Mouse (Mus musculus): ENCODE measurements at regions not wholly inside any gene's neighbourhood (a gene's known extent, or its start where the extent isn't known, plus 50 kb on each side); places are given as distances from the start of the nearest gene placed in this dataset.

DNA sequence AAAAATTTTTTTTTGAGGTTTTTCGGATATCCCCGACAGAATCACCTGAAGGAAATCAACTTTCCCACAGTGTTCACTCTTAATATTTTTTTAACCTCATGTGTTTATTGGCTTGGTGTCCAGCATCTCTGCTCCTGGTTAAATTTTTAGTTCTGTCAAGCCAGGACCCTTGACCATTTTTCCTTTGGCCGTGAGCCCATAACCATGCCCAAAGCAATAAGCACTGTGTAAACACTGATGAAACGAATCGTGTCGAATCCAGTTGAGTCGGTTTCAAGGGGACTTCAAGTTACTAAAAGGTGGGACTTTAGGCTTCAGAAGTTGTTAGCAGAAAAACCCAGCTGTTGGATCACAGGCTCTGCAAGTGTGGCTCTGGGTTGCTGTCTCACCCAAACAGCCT, 117.0 kb upstream of the Spdye4c start:
- DNase-seq (ENCODE audit: low spot score): no peak

DNA sequence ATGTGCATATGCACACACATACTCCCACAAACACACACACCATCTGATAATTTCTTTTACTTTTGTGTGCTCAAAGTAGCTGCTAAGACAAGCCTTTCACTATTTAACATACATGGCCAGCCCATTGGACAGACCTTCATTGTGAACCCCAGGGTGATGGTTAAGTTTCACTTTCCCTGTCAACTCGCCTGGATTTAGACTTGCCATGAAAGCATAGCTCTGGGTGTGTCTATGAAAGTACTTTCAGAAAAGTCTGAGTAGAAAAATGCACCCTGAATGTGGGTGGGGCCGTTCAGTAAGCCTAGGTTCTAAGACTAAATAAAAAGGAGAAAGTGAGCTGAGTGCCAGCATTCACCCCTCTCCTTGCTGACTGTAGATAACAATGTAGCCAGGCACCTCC, 113.8 kb upstream of the Spdye4c start:
- DNase-seq (ENCODE audit: low spot score): no peak

DNA sequence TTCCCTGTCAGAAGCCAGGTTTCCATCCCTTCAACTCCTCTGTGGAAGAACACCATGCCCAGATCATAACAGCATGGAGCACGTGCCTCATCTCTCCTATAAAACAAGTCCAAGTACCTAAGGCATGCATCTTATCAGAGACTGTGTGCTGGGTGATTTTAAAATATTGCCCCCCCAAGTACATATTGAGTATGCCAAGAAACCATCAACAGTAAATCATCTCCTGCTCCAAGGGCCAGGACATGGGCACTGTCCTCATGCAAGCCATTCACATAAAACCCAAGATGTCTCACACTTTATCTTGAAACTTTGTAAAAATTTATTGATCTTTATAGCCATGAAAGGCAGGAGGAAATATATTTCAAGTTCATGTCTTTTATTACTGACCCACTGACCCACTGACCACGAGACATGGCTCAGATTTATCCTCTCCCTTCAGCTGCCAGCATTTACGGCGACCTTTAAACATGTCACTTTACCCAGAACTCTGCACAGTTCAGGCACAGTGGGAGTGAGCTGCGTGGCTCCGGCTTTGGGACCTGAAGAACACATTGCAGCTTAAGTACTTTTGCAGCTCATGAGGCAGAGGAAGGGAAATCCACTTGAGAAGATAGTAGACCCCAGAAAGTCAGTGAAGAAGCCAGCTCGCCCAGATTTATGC, 99.7 kb upstream of the Spdye4c start:
- no peak for DNase-seq (ENCODE audit: low spot score)

DNA sequence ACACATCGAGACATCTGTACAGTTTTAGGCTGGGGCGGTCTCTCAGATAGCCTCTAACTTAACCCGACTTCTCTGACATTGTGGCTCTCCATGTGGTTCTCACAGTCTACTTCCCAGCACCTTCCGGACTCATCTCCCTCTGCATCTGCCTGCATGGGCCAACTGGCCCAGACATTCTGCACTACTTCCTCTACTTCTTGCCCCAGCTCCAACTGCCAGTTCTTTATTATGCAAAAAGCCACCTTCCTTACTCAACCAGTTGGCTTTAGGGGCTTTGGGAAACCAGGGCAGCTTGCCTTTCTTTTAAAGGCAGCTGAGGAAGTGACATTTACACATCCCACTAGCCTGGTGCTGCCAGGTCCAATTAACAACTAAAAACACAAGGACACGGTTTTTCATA, 97.1 kb upstream of the Spdye4c start:
- no peak for DNase-seq (ENCODE audit: low spot score)

GRCm38 (mm10) chr2:128497891-128498290, 93.1 kb upstream of the Spdye4c start:
- no peak for DNase-seq (ENCODE audit: low spot score)

GRCm38 (mm10) chr2:128498611-128499010, 92.4 kb upstream of the Spdye4c start:
- DNase-seq (ENCODE audit: low spot score): no peak

GRCm38 (mm10) chr2:128499575-128500184, 91.3 kb upstream of the Spdye4c start:
- no peak for DNase-seq (ENCODE audit: low spot score)

DNA sequence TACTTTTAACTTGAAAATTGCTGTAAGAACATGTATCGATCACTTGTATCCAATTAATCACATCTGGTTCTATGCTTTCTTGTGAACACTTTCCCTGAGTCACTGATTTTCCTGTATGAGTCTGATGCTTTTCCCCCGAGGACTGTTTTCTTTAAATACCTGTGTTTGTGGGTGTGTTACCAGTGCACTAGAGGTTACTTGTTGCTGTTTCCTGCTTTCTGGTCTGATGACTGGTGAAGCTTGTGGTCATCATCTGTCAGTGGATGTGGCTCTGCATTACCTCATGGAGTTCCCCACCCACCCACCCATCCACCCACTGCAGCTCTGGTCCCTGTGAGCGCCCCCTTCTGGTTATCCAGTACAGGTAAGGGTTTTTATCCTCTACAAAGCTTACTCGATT, 88.3 kb upstream of the Spdye4c start:
- DNase-seq (ENCODE audit: low spot score): no peak

- no peak for DNase-seq (ENCODE audit: low spot score)
These were observed 87.7 kb upstream of the Spdye4c start for GRCm38 (mm10) chr2:128503136-128503935.

DNA sequence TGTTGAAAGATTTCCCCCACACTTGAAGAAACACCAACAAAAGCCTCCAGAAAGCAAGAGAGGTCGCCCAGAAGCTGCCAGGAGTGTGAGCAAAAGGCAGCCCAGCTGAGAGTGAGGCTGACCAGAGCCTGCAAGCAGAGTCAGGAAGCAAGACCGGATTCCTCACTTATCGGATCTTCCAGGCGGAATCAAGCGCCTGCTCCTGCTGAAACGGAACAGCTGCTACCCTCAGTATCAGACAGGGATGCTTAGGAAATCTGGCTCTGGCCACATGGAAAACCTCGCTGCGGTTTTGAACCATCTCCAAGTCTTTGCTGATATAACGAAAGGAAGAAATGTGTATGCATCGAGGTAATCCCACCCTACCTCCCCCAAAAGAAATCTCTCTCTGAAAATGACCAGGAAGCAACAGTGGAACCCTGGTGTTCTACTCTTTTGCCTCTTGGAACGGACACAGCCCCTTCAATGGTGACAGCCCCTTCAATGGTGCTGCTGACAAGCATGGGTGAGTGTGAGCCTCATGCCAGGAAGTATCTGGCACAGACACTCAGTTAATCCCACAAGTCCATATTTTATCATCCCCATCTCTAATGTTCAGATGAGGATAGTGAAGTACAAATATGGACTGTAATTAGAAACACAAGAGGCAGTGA, 83.3 kb upstream of the Spdye4c start:
- DNase-seq (ENCODE audit: low spot score): no peak

- DNase-seq (ENCODE audit: low spot score): no peak
These were observed 82.8 kb upstream of the Spdye4c start for GRCm38 (mm10) chr2:128508244-128508605.

- DNase-seq (ENCODE audit: low spot score): no peak
These were observed 79.7 kb upstream of the Spdye4c start for GRCm38 (mm10) chr2:128511291-128511690.

DNA sequence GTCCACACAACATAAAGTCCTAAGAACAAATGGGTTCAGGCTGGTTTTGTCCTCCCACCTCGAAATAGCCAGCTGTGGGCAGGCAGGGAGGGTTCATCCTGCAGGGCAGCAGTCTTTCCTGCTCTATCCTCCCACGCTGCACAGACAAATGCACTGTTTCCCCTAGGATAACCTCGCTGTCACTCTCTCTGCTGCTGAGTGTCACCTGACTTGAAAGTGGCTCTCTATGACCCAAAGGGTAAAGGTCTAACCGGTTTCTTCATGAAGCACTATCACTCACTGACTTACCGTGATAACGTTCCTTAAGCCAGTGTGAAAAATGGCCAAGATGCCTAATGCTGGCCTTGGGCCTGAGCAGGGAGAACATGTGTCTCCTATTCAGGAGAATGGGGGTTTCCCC, 78.2 kb upstream of the Spdye4c start:
- DNase-seq (ENCODE audit: low spot score): no peak

- no peak for DNase-seq (ENCODE audit: low spot score)
These were observed 76.3 kb upstream of the Spdye4c start for GRCm38 (mm10) chr2:128514463-128515290.

GRCm38 (mm10) chr2:128515701-128516100, 75.3 kb upstream of the Spdye4c start:
- DNase-seq (ENCODE audit: low spot score): no peak

- DNase-seq (ENCODE audit: low spot score): no peak
These were observed 74.3 kb upstream of the Spdye4c start for GRCm38 (mm10) chr2:128516694-128517093.

DNA sequence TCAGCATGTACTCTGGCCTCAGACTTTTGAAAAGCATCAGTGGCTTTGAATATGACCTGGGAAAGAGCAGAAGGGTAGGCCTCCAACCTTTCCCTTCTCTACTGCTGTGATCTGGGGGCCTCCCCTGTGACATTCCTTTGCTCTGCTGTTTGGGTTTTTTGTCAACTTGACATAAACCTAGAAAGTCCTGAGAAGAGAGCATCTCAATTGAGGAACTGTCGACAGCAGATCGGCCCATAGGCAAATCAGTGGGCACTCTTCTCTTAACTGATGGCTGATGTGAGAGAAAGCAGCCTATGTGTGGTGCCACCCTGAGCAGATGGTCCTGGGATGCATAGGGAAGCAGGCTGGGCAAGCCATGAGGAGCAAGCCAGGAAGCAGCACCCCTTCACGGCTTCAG, 72.9 kb upstream of the Spdye4c start:
- DNase-seq (ENCODE audit: low spot score): no peak

GRCm38 (mm10) chr2:128521701-128522443, 69.1 kb upstream of the Spdye4c start:
- DNase-seq (ENCODE audit: low spot score): no peak

DNA sequence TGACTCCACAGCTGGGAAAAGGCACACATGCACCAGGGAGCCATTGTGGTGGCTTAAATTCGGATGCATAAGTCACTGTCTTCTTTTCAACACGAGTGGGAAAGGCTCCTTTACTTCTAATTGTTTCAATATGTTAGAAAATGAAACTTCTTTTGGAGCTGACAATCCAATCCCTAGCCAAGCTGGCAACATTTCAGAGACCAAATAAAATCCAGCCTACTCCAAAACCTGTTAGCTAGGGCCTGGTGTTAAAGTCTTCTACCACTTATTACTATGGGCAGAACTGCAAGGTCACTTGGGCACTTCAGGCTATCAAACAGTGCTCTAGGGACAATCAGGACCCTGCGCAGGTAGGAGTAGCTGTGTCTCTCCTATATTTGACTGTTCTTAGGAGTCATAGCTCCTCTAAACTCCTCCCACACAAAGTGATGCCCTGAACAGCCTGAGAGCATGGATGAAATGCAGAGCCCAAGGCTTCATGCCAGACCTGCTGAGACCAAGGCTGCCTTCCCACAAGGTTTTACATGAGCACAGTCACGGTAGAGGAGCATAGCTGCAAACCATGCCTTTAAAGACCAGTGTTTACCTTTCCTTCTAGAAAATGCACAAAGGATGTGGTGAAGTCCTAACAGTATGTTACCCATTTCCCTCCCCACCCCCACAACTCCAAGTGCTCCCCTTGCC, 67.4 kb upstream of the Spdye4c start:
- no peak for DNase-seq (ENCODE audit: low spot score)

GRCm38 (mm10) chr2:128526100-128526499, 64.9 kb upstream of the Spdye4c start:
- no peak for DNase-seq (ENCODE audit: low spot score)

Data from testis, postnatal 10 days (tissue).